Mouse (Mus musculus): ENCODE data around the gene Fbxw8. TPM values are rescaled to one million over a fixed set of nuclear protein-coding genes. Genes with fewer than 3 reads are reported as not detected.

The Fbxw8 gene
- polyA plus RNA-seq, 1 experiment from 2014 or later: 28.6 TPM

DNA sequence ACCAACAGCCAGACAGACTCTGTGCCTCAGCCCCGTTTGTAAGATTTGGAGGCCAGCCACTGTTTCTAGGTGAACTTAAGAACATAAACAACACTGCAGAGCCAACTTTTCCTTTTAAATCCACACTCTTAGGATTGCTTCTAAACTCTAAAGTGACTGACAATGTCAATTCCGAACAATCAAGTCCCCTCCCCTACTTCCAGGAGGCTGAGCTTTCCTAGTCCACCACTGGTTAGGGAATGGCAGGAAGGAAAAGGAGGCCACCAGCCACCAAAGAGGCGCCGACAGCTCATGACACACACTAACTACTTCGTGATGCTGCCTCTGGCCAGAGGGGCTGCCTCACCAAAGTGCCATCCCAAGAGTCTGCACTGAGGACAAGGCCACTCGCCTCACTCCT lies 10.5 kb downstream of the Fbxw8 start:
- WGBS: 85% methylated on average over 6 of the region's 6 CpGs

DNA sequence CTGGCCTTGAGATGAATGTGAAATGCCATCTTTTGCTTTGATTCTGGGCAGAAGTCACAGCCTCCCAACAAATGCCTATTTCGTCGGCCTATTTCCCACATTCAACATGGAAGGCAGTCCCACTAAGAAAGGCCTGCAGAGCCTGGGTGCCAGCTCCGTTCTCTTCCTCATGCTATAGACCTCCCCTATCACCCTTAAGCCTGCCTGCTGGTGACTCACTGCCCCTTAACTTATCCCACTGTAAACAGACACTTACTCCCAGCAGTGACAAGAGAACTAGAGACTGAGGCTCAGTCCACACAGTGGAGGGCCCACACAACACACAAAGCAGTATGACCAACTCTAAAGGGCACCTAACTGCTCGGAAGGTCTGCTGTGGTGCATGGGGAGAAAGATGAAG lies 10.9 kb downstream of the Fbxw8 start:
- H3K36me3 ChIP-seq (ENCODE audit: control insufficient read depth, insufficient read depth, low read length): peaks cover 28% of the 10 kb centered on the region
- peak overlapping the region; percentile 3; the same call in 1 of the 2 replicates for H3K27ac ChIP-seq (ENCODE audit: low read depth, low read length)
- 79% methylated on average over 4 of the region's 4 CpGs for WGBS
- H3K4me1 ChIP-seq (ENCODE audit: control insufficient read depth, insufficient read depth, low read length): no peaks in the 10 kb centered on the region; the same call in none of the 2 replicates
- H3K9me3 ChIP-seq (ENCODE audit: control insufficient read depth, low read length): no peaks in the 10 kb centered on the region
- H3K4me3 ChIP-seq (ENCODE audit: low read length): no peak overlapping the region
- no peak overlapping the region for H3K4me2 ChIP-seq (replicated peaks; ENCODE audit: low read depth, low read length)
- H3K27me3 ChIP-seq (ENCODE audit: control insufficient read depth, insufficient read depth, low read length): no peaks in the 10 kb centered on the region
- H3K9ac ChIP-seq (ENCODE audit: low read depth, low read length): no peak overlapping the region
- ATAC-seq (ENCODE audit: low FRiP score, low TSS enrichment): no peak

More for the DNA sequence above, 10.5 kb downstream of the Fbxw8 start:
- Histone ChIP-seq H3K4me2 (replicated peaks; ENCODE audit: low read depth, low read length) (no peak overlapping the region), H3K4me3 (ENCODE audit: low read length) (no peak overlapping the region), H3K36me3 (ENCODE audit: control insufficient read depth, insufficient read depth, low read length) (peaks cover 28% of the 10 kb centered on the region), H3K27me3 (ENCODE audit: control insufficient read depth, insufficient read depth, low read length) (no peaks in the 10 kb centered on the region), H3K9ac (ENCODE audit: low read depth, low read length) (no peak overlapping the region), H3K27ac (ENCODE audit: low read depth, low read length) (peak overlapping the region; percentile 3; the same call in 1 of the 2 replicates), H3K9me3 (ENCODE audit: control insufficient read depth, low read length) (no peaks in the 10 kb centered on the region), H3K4me1 (ENCODE audit: control insufficient read depth, insufficient read depth, low read length) (no peaks in the 10 kb centered on the region; the same call in none of the 2 replicates)
- no peak for ATAC-seq (ENCODE audit: low FRiP score, low TSS enrichment)

DNA sequence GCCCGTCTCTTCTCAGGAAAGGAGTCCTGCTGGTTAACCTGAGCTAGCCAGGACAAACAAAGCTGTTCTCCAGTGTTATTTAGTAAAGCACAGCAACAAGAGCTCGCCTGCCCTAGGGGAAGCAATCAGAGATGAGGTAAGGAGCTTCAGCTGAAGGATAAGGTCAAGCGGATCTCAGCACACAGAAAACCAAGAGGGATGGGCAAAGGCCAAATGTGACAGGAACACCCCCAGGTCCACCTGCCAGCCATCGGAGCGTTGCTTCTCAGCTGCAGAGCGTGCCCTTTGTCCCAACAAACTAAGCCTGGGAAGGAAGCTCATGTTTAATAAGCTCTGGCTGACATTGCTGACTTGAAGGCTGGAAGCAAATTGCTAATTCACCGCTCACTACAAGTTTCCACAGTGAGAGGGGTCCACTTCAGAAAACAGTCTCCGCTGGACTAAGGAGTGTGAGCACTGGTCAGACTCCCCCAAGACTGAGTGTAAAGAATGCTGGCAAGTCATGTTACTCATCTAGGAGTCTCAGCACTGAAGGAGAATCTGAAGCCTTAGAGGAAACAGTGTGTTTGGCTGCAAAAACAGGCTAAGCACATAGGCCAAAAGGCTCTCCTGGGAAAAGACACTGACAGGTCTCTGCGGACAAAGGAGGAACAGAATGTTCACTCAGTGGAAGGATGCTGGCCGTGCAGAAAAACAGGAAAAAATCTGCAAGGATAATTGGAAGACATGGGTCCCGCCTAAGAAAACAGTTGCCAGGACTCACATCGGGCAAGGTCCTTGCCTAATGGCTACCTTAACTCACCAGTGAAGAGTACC lies 11.8 kb downstream of the Fbxw8 start:
- no peaks in the 10 kb centered on the region; the same call in none of the 2 replicates for H3K4me1 ChIP-seq (ENCODE audit: control insufficient read depth, insufficient read depth, low read length)
- peaks cover 28% of the 10 kb centered on the region for H3K36me3 ChIP-seq (ENCODE audit: control insufficient read depth, insufficient read depth, low read length)
- whole genome bisulfite sequencing: 54% methylated on average over 12 of the region's 12 CpGs
- H3K4me3 ChIP-seq (ENCODE audit: low read length): no peak overlapping the region
- H3K4me2 ChIP-seq (replicated peaks; ENCODE audit: low read depth, low read length): no peak overlapping the region
- no peak for ATAC-seq (ENCODE audit: low FRiP score, low TSS enrichment)
- no peaks in the 10 kb centered on the region for H3K27me3 ChIP-seq (ENCODE audit: control insufficient read depth, insufficient read depth, low read length)
- peak overlapping the region; percentile 60; the same call in 1 of the 2 replicates for H3K27ac ChIP-seq (ENCODE audit: low read depth, low read length)
- H3K9ac ChIP-seq (ENCODE audit: low read depth, low read length): no peak overlapping the region
- H3K9me3 ChIP-seq (ENCODE audit: control insufficient read depth, low read length): no peaks in the 10 kb centered on the region

DNA sequence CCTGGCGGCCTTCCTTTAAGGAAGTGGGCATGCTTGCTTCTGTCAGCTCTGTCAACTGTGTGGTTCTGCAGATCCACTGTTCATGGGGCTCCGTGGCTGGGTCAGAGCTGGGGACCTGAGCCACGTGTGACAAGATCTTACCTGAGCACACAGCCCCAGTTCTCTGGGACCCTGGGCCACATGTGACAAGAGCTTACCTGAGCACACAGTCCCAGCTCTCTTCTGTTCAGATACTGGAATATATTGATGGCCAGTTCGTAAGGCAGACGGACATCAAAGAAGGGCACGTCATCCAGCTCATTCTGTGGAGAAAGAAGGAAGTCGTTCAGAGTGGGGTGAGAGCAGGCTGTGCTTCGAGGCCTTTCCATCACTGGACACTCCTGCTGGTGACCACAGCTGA lies 12.8 kb downstream of the Fbxw8 start:
- Histone ChIP-seq H3K4me3 (ENCODE audit: low read length) (no peak overlapping the region), H3K27ac (ENCODE audit: low read depth, low read length) (no peak overlapping the region), H3K9me3 (ENCODE audit: control insufficient read depth, low read length) (no peaks in the 10 kb centered on the region), H3K4me2 (replicated peaks; ENCODE audit: low read depth, low read length) (no peak overlapping the region), H3K27me3 (ENCODE audit: control insufficient read depth, insufficient read depth, low read length) (no peaks in the 10 kb centered on the region), H3K36me3 (ENCODE audit: control insufficient read depth, insufficient read depth, low read length) (peaks cover 30% of the 10 kb centered on the region), H3K4me1 (ENCODE audit: control insufficient read depth, insufficient read depth, low read length) (no peaks in the 10 kb centered on the region; the same call in none of the 2 replicates), H3K9ac (ENCODE audit: low read depth, low read length) (no peak overlapping the region)
- ATAC-seq (ENCODE audit: low FRiP score, low TSS enrichment): no peak
- 75% methylated on average over 8 of the region's 8 CpGs for WGBS

DNA sequence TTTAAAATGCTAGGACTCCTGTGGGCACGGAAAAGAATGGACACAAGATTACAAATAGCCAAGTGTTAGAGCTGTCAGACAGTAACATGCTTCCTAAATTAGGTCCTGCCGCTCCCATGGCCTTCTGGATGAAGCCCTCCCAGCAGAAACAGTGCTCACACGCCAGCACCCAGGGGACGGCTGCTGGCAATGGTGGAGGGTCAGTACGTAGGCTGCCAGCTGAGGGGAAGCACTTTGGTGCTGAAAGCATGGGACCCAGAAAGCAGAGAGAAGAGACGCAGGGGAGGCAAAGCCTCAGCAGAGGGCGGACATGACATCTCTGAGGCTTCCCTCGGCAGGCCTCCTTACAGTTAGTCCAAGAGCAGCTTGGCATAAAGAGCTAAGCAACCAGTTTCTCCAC lies 15.6 kb downstream of the Fbxw8 start:
- ATAC-seq (ENCODE audit: low FRiP score, low TSS enrichment): no peak
- H3K27me3 ChIP-seq (ENCODE audit: control insufficient read depth, insufficient read depth, low read length): no peaks in the 10 kb centered on the region
- no peak overlapping the region for H3K27ac ChIP-seq (ENCODE audit: low read depth, low read length)
- no peak overlapping the region for H3K9ac ChIP-seq (ENCODE audit: low read depth, low read length)
- WGBS: 91% methylated on average over 8 of the region's 8 CpGs
- H3K9me3 ChIP-seq (ENCODE audit: control insufficient read depth, low read length): no peaks in the 10 kb centered on the region
- H3K4me1 ChIP-seq (ENCODE audit: control insufficient read depth, insufficient read depth, low read length): no peaks in the 10 kb centered on the region; the same call in 1 of the 2 replicates
- H3K4me2 ChIP-seq (replicated peaks; ENCODE audit: low read depth, low read length): no peak overlapping the region
- no peak overlapping the region for H3K4me3 ChIP-seq (ENCODE audit: low read length)
- H3K36me3 ChIP-seq (ENCODE audit: control insufficient read depth, insufficient read depth, low read length): peaks cover 32% of the 10 kb centered on the region

DNA sequence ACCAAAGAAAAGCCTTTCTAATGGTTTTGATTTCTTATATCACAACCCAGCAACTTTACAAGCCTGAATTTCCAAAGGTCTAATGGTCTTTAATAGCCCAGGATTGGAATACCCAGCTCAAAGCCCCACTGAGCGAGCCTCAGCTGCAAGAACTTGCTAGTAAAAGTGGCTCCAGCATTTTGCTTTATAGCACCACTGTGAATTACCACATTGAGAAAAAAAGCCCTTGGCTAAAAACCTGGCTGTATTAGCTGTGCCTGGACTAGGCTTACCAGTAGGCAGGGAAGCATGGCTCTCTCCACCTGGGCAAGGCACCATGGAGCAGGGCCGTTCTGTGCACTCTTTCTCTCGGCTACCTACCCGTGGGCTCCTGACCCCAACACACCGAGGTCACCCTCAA lies 18.9 kb downstream of the Fbxw8 start:
- no peak overlapping the region for H3K9ac ChIP-seq (ENCODE audit: low read depth, low read length)
- 68% methylated on average over 5 of the region's 5 CpGs for WGBS
- no peaks in the 10 kb centered on the region for H3K9me3 ChIP-seq (ENCODE audit: control insufficient read depth, low read length)

DNA sequence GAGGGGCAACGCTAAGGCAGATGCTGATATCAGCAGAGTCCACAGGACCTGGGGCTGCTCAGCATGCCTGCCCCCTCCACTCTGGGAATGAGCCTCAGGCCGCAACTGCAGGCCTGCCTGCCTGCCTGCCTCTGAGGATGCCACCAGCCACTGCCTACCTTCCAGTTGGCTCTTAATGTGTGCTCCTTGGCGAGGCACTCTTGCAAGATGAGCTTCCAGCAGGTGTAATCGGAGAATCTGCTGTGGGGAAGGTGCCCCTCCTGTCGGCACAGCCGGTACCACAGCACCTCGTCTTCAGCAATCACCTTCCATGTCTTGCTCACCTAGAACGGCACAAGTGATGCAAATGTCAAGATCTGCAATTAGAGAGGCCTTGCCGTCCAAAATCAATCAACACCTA lies 26.6 kb downstream of the Fbxw8 start:
- no peaks in the 10 kb centered on the region for H3K27me3 ChIP-seq (ENCODE audit: control insufficient read depth, insufficient read depth, low read length)
- peaks cover 41% of the 10 kb centered on the region for H3K36me3 ChIP-seq (ENCODE audit: control insufficient read depth, insufficient read depth, low read length)
- ATAC-seq (ENCODE audit: low FRiP score, low TSS enrichment): no peak
- no peak overlapping the region for H3K9ac ChIP-seq (ENCODE audit: low read depth, low read length)
- no peak overlapping the region for H3K4me2 ChIP-seq (replicated peaks; ENCODE audit: low read depth, low read length)
- no peaks in the 10 kb centered on the region for H3K4me1 ChIP-seq (ENCODE audit: control insufficient read depth, insufficient read depth, low read length)
- H3K4me3 ChIP-seq (ENCODE audit: low read length): no peak overlapping the region
- 57% methylated on average over 9 of the region's 9 CpGs for WGBS
- H3K9me3 ChIP-seq (ENCODE audit: control insufficient read depth, low read length): no peaks in the 10 kb centered on the region
- H3K27ac ChIP-seq (ENCODE audit: low read depth, low read length): no peak overlapping the region

More for the DNA sequence above, 18.9 kb downstream of the Fbxw8 start:
- H3K4me1 ChIP-seq (ENCODE audit: control insufficient read depth, insufficient read depth, low read length): no peaks in the 10 kb centered on the region
- no peaks in the 10 kb centered on the region for H3K27me3 ChIP-seq (ENCODE audit: control insufficient read depth, insufficient read depth, low read length)
- no peak overlapping the region for H3K4me2 ChIP-seq (replicated peaks; ENCODE audit: low read depth, low read length)
- peaks cover 21% of the 10 kb centered on the region for H3K36me3 ChIP-seq (ENCODE audit: control insufficient read depth, insufficient read depth, low read length)
- no peak overlapping the region for H3K27ac ChIP-seq (ENCODE audit: low read depth, low read length)
- no peak overlapping the region for H3K4me3 ChIP-seq (ENCODE audit: low read length)
- no peak for ATAC-seq (ENCODE audit: low FRiP score, low TSS enrichment)

DNA sequence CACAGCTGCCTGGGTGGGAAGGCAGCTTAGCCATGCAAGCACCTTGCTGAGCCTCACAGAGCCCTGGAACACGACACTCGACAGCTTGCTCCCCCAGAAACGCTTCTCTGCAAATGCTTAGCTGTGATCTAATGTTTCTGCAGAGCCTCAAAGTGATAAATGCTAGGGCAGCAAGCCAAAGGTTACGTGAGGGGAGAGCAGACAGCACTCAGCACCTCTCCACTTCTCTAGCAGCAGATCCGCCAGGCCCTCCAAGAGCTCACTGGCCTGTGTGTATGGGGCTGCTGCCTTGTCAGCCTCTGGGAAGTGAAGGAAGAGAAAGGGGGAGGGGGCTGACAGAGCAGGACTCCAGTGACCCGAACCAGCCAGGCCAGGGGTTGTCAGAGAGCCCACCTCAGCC lies 27.1 kb downstream of the Fbxw8 start:
- no peaks in the 10 kb centered on the region for H3K27me3 ChIP-seq (ENCODE audit: control insufficient read depth, insufficient read depth, low read length)
- H3K9me3 ChIP-seq (ENCODE audit: control insufficient read depth, low read length): no peaks in the 10 kb centered on the region
- peaks cover 43% of the 10 kb centered on the region for H3K36me3 ChIP-seq (ENCODE audit: control insufficient read depth, insufficient read depth, low read length)
- WGBS: 48% methylated on average over 6 of the region's 6 CpGs
- no peaks in the 10 kb centered on the region for H3K4me1 ChIP-seq (ENCODE audit: control insufficient read depth, insufficient read depth, low read length)
- no peak overlapping the region for H3K4me2 ChIP-seq (replicated peaks; ENCODE audit: low read depth, low read length)
- no peak overlapping the region for H3K27ac ChIP-seq (ENCODE audit: low read depth, low read length)
- ATAC-seq (ENCODE audit: low FRiP score, low TSS enrichment): no peak; the same call in 1 of the 2 replicates
- H3K9ac ChIP-seq (ENCODE audit: low read depth, low read length): no peak overlapping the region
- H3K4me3 ChIP-seq (ENCODE audit: low read length): no peak overlapping the region

DNA sequence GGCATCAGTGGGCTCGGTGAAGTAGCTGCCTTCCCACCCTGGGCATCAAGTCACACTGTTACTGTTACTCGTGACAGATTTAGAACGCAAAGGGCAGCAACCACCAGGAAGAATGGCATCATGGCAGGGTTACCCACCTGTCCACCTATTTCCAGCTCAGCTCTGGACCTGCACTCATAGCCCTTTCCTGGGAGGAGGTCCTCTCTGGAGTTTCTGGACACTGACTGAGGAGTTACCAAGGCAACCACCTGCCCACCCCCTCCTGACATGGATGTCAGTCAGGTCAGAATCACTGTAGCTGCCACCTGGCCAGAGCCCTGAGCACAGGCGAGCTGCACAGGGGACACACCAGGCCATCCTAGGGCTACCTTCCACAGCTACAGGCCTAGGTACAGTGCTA lies 28.6 kb downstream of the Fbxw8 start:
- Histone ChIP-seq H3K9me3 (ENCODE audit: control insufficient read depth, low read length) (no peaks in the 10 kb centered on the region), H3K4me2 (replicated peaks; ENCODE audit: low read depth, low read length) (no peak overlapping the region), H3K27me3 (ENCODE audit: control insufficient read depth, insufficient read depth, low read length) (no peaks in the 10 kb centered on the region), H3K4me1 (ENCODE audit: control insufficient read depth, insufficient read depth, low read length) (no peaks in the 10 kb centered on the region), H3K9ac (ENCODE audit: low read depth, low read length) (no peak overlapping the region), H3K36me3 (ENCODE audit: control insufficient read depth, insufficient read depth, low read length) (peaks cover 47% of the 10 kb centered on the region), H3K27ac (ENCODE audit: low read depth, low read length) (no peak overlapping the region), H3K4me3 (ENCODE audit: low read length) (no peak overlapping the region)
- no peak for ATAC-seq (ENCODE audit: low FRiP score, low TSS enrichment)
- 91% methylated on average over 4 of the region's 4 CpGs for WGBS

Data from kidney, embryonic 14.5 days (tissue).